Mouse (Mus musculus) heart, adult 11 months (tissue): ENCODE data around the gene Slc6a6.

Experiments used
- DNase-seq: peaks from one replicate; pipeline ENCODE4 v3.0.0; 2022

Slc6a6 gene

GRCm38 (mm10) chr6:91796736-91797135 lies 112.9 kb downstream of the Slc6a6 start:
- no peak for DNase-seq

GRCm38 (mm10) chr6:91798496-91798895 lies 114.6 kb downstream of the Slc6a6 start:
- DNase-seq = no peak

GRCm38 (mm10) chr6:91804177-91804576 lies 120.3 kb downstream of the Slc6a6 start:
- DNase-seq = no peak

GRCm38 (mm10) chr6:91807169-91807568 lies 123.3 kb downstream of the Slc6a6 start:
- no peak for DNase-seq

- DNase-seq = no peak
Measured at GRCm38 (mm10) chr6:91808022-91808421, 124.2 kb downstream of the Slc6a6 start.
